Mouse (Mus musculus): ENCODE measurements around the gene Mindy1. TPM values are rescaled to one million over a fixed set of nuclear protein-coding genes. Genes with fewer than 3 reads are reported as not detected.
"Not testable (repeated sequence)": the region's sequence is repeated elsewhere in the genome, so short reads cannot be mapped to it uniquely, and the experiment has no call there.

The Mindy1 gene
- total RNA-seq, 2 experiments from 2014 or later = 17.7 to 23.2 TPM

DNA sequence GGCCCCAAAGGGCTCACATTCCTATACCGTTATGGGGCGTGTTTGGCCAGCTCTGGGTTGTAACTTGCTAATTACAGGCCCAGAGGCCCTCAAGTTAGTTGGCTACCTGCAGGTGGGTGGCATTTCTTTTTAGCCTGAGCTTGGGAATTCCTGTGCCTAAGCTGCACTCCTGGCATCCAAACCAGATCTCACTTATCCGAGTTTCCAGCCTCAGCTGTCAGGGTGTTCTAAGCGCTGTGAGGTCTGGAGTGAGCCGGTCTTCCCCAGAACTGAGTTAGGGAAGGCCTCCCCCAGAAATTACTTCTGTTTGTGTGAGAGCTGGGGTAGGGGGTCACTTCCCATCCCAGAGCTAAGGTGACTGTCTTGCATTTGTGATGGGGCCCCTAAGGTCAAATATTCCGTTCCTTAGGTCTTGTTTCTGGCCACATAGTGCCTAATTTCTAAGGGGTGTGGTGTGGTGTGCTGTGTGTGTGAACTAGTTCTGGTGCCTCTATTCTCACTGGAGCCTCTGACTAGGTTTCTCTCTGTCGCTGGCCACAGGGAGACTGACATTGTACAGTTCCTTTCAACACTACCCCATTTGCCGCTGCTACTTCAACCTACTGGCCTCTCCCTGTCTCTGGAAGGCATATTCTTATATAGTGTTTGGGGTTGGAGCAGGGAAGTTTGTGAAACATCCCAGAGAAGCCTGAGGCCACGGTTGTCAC, 34.9 kb downstream of the Mindy1 start:
- no peak for ATAC-seq (replicated peaks; ENCODE audit: low FRiP score, poor library complexity, severe bottlenecking)

- peak; percentile 58 for ATAC-seq (replicated peaks; ENCODE audit: low FRiP score, poor library complexity, severe bottlenecking)
Measured at GRCm38 (mm10) chr3:95317414-95318080, 36.4 kb downstream of the Mindy1 start.

DNA sequence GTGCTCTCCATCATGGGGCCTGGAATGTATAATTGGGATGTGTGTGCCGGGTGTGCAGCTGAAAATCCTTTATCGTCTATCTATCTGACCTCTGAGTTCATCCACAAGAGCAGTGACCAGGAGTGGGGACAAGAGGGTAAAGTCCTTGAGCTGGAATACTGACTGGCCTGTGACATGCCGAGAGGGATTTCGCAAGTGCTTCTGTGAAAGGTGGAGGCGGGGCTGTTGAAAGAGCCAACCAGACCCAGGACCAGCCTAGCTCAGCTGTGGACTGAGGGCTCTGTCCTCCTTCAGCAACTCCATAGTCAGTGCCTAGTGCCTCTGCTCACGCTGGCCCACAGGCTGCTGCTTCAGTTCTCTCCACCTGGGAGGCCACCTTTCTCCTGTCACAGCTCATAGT, 37.4 kb downstream of the Mindy1 start:
- ATAC-seq (replicated peaks; ENCODE audit: low FRiP score, poor library complexity, severe bottlenecking) = no peak

- no peak for ATAC-seq (replicated peaks; ENCODE audit: low FRiP score, poor library complexity, severe bottlenecking)
Measured at GRCm38 (mm10) chr3:95319110-95319509, 38.0 kb downstream of the Mindy1 start.

- no peak for ATAC-seq (replicated peaks; ENCODE audit: low FRiP score, poor library complexity, severe bottlenecking)
Measured at GRCm38 (mm10) chr3:95319701-95320625, 38.8 kb downstream of the Mindy1 start.

DNA sequence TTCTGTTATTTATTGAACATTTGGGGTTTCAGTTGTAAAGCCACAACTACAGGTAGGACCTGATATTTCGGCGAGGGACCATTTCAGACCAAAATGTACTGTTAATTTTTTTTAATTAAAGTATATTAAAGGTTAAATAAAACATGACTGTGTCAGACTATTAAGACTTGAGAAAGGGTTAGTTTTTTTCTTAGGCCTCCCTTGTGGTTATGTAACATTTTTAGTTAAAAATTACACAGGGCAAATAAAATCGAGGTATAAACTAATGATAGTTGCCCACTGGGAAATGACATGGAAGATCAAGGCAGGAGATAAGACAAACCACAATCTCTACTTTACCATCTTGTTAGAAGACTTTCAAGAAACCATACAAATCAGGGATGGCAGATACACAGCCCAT, 42.3 kb downstream of the Mindy1 start:
- ATAC-seq (replicated peaks; ENCODE audit: low FRiP score, poor library complexity, severe bottlenecking) = no peak

- ATAC-seq (replicated peaks; ENCODE audit: low FRiP score, poor library complexity, severe bottlenecking) = no peak
Measured at GRCm38 (mm10) chr3:95324454-95325144, 43.5 kb downstream of the Mindy1 start.

DNA sequence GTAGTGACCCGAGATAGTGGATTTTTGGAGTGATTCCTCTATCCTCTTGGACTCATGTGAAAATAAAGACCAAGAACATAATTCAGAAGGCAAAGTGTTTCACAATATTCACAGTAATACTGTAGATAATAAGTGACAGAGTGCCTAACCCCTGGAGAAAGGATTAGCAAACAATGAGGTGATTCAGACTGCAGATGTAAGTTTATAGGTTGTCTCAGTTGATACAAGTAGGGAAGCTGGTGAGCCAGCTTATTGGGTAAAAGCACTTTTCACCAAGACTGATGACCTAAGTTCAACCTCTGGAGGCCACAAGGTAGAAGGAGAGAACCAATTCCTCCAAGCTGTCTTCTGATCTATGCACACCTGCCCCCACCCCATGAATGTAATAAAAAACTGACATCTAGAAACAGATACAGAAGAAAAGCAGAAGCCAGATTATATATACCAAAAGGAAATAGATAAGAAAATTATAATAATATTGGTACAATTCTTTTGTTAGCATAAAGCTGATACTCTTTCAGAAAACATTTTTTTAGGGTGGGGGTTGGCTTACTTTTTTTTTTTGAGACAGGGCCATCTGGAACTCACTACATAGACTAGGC, 47.8 kb downstream of the Mindy1 start:
- no peak for ATAC-seq (replicated peaks; ENCODE audit: low FRiP score, poor library complexity, severe bottlenecking)

- ATAC-seq (replicated peaks; ENCODE audit: low FRiP score, poor library complexity, severe bottlenecking) = no peak
Measured at GRCm38 (mm10) chr3:95331528-95331927, 50.4 kb downstream of the Mindy1 start.

- no peak for ATAC-seq (replicated peaks; ENCODE audit: low FRiP score, poor library complexity, severe bottlenecking)
Measured at GRCm38 (mm10) chr3:95337345-95337744, 56.2 kb downstream of the Mindy1 start.

GRCm38 (mm10) chr3:95338251-95338650, 57.1 kb downstream of the Mindy1 start:
- no peak for ATAC-seq (replicated peaks; ENCODE audit: low FRiP score, poor library complexity, severe bottlenecking)

DNA sequence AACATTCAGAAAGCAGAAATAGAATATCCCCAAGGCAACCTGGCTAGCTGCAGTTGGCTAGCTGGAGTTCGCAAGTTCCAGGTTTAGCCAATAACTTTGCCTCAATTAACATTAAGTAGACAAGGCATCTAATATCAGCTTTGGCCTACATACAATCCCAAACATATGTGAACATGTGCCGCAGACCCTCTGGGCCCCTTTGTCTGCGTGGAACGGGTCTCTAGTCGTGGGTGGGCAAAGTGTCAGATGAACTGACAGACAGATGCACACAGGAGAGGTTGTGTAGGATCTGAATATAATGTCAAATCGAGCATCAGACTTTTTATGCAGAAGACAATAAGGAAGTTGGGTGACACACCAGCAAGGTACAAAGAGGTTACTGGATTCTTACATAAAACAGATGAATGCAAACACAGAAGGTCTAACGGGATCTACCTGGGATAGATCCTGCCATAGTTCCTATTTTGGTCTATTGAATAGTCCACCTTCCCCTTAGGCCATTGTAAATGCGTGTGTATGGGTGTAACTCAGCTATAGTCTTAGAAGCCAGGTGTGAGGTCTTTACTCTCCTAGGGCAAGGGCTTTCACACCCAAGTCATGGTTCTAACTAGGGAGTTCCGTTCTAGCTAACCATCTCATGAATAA, 62.3 kb downstream of the Mindy1 start:
- not testable (repeated sequence) for ATAC-seq (replicated peaks; ENCODE audit: low FRiP score, poor library complexity, severe bottlenecking)

Other genes with a start within 250 kb of the Mindy1 start
- gene Psmd4, start 238.7 kb upstream of the Mindy1 start, total RNA-seq (2015; ENCODE audit: low replicate concordance) = 76.9 and 89.3 TPM in 2 replicates
- 102 and 150 TPM in 2 replicates for gene Psmd4, start 238.7 kb upstream of the Mindy1 start, total RNA-seq (2017; ENCODE audit: low replicate concordance)
- gene Pip5k1a, start 174.4 kb upstream of the Mindy1 start, total RNA-seq (2015; ENCODE audit: low replicate concordance) = 31.5 and 42.4 TPM in 2 replicates
- gene Pip5k1a, start 174.4 kb upstream of the Mindy1 start, total RNA-seq (2017; ENCODE audit: low replicate concordance) = 71.0 and 81.5 TPM in 2 replicates
- gene Vps72, start 170.3 kb upstream of the Mindy1 start, total RNA-seq (2015; ENCODE audit: low replicate concordance) = 8.5 and 19.4 TPM in 2 replicates
- 14.6 and 18.8 TPM in 2 replicates for gene Vps72, start 170.3 kb upstream of the Mindy1 start, total RNA-seq (2017; ENCODE audit: low replicate concordance)
- not detected in 2 replicates for gene Tmod4, start 156.9 kb upstream of the Mindy1 start, total RNA-seq (2015; ENCODE audit: low replicate concordance)
- 0.17 and 3.3 TPM in 2 replicates for gene Tmod4, start 156.9 kb upstream of the Mindy1 start, total RNA-seq (2017; ENCODE audit: low replicate concordance)
- 36.4 and 39.0 TPM in 2 replicates for gene Scnm1, start 147.3 kb upstream of the Mindy1 start, total RNA-seq (2015; ENCODE audit: low replicate concordance)
- 38.9 and 39.8 TPM in 2 replicates for gene Scnm1, start 147.3 kb upstream of the Mindy1 start, total RNA-seq (2017; ENCODE audit: low replicate concordance)
- 7.7 and 12.1 TPM in 2 replicates for gene Lysmd1, start 147.3 kb upstream of the Mindy1 start, total RNA-seq (2015; ENCODE audit: low replicate concordance)
- 11.7 and 13.7 TPM in 2 replicates for gene Lysmd1, start 147.3 kb upstream of the Mindy1 start, total RNA-seq (2017; ENCODE audit: low replicate concordance)
- 10.2 and 17.1 TPM in 2 replicates for gene Tnfaip8l2, start 139.0 kb upstream of the Mindy1 start, total RNA-seq (2015; ENCODE audit: low replicate concordance)
- 6.0 and 12.4 TPM in 2 replicates for gene Tnfaip8l2, start 139.0 kb upstream of the Mindy1 start, total RNA-seq (2017; ENCODE audit: low replicate concordance)
- not detected in 2 replicates for gene Sema6c, start 120.9 kb upstream of the Mindy1 start, total RNA-seq (2015; ENCODE audit: low replicate concordance)
- gene Sema6c, start 120.9 kb upstream of the Mindy1 start, total RNA-seq (2017; ENCODE audit: low replicate concordance) = not detected in 2 replicates
- 12.5 and 16.1 TPM in 2 replicates for gene Gabpb2, start 63.4 kb upstream of the Mindy1 start, total RNA-seq (2015; ENCODE audit: low replicate concordance)
- gene Gabpb2, start 63.4 kb upstream of the Mindy1 start, total RNA-seq (2017; ENCODE audit: low replicate concordance) = 38.1 and 40.8 TPM in 2 replicates
- gene Cdc42se1, start 52.6 kb upstream of the Mindy1 start, total RNA-seq (2015; ENCODE audit: low replicate concordance) = 35.9 and 53.4 TPM in 2 replicates
- 12.8 and 21.5 TPM in 2 replicates for gene Cdc42se1, start 52.6 kb upstream of the Mindy1 start, total RNA-seq (2017; ENCODE audit: low replicate concordance)
- gene Mllt11, start 49.2 kb upstream of the Mindy1 start, total RNA-seq (2015; ENCODE audit: low replicate concordance) = 3.1 TPM in 1 of 2 replicates, not detected in the other
- 0.14 TPM in 1 of 2 replicates, not detected in the other for gene Mllt11, start 49.2 kb upstream of the Mindy1 start, total RNA-seq (2017; ENCODE audit: low replicate concordance)
- gene Gm128, start 39.7 kb upstream of the Mindy1 start, total RNA-seq (2015; ENCODE audit: low replicate concordance) = not detected in 2 replicates
- not detected in 2 replicates for gene Gm128, start 39.7 kb upstream of the Mindy1 start, total RNA-seq (2017; ENCODE audit: low replicate concordance)
- gene Bnipl, start 30.2 kb upstream of the Mindy1 start, total RNA-seq (2015; ENCODE audit: low replicate concordance) = not detected in 2 replicates
- gene Bnipl, start 30.2 kb upstream of the Mindy1 start, total RNA-seq (2017; ENCODE audit: low replicate concordance) = 0.68 TPM in 1 of 2 replicates, not detected in the other
- 3.3 and 7.5 TPM in 2 replicates for gene Prune1, start 731 bp downstream of the Mindy1 start, total RNA-seq (2015; ENCODE audit: low replicate concordance)
- 2.6 and 4.4 TPM in 2 replicates for gene Prune1, start 731 bp downstream of the Mindy1 start, total RNA-seq (2017; ENCODE audit: low replicate concordance)
- 2.7 and 3.3 TPM in 2 replicates for gene Anxa9, start 25.8 kb downstream of the Mindy1 start, total RNA-seq (2015; ENCODE audit: low replicate concordance)
- 0.98 and 2.1 TPM in 2 replicates for gene Anxa9, start 25.8 kb downstream of the Mindy1 start, total RNA-seq (2017; ENCODE audit: low replicate concordance)
- 45.1 and 45.2 TPM in 2 replicates for gene Cers2, start 33.4 kb downstream of the Mindy1 start, total RNA-seq (2015; ENCODE audit: low replicate concordance)
- 26.8 and 31.9 TPM in 2 replicates for gene Cers2, start 33.4 kb downstream of the Mindy1 start, total RNA-seq (2017; ENCODE audit: low replicate concordance)
- 6.1 and 20.6 TPM in 2 replicates for gene Setdb1, start 75.9 kb downstream of the Mindy1 start, total RNA-seq (2015; ENCODE audit: low replicate concordance)
- 6.6 and 7.5 TPM in 2 replicates for gene Setdb1, start 75.9 kb downstream of the Mindy1 start, total RNA-seq (2017; ENCODE audit: low replicate concordance)
- gene 4930558C23Rik, start 121.5 kb downstream of the Mindy1 start, total RNA-seq (2015; ENCODE audit: low replicate concordance) = not detected in 2 replicates
- gene 4930558C23Rik, start 121.5 kb downstream of the Mindy1 start, total RNA-seq (2017; ENCODE audit: low replicate concordance) = not detected in 2 replicates
- gene Arnt, start 153.0 kb downstream of the Mindy1 start, total RNA-seq (2015; ENCODE audit: low replicate concordance) = 35.9 and 43.1 TPM in 2 replicates
- gene Arnt, start 153.0 kb downstream of the Mindy1 start, total RNA-seq (2017; ENCODE audit: low replicate concordance) = 36.0 and 53.4 TPM in 2 replicates
- gene Ctsk, start 217.9 kb downstream of the Mindy1 start, total RNA-seq (2015; ENCODE audit: low replicate concordance) = 5.2 TPM in 1 of 2 replicates, not detected in the other
- 1.0 TPM in 1 of 2 replicates, not detected in the other for gene Ctsk, start 217.9 kb downstream of the Mindy1 start, total RNA-seq (2017; ENCODE audit: low replicate concordance)
- gene Ctss, start 245.4 kb downstream of the Mindy1 start, total RNA-seq (2015; ENCODE audit: low replicate concordance) = 96.5 and 125 TPM in 2 replicates
- 142 and 143 TPM in 2 replicates for gene Ctss, start 245.4 kb downstream of the Mindy1 start, total RNA-seq (2017; ENCODE audit: low replicate concordance)